Mouse (Mus musculus): ENCODE data around the gene St8sia1.

- TF ChIP-seq CTCF (IDR thresholded peaks at IDR 0.05; ENCODE audit: insufficient read depth, low read length) (no peak), POLR2A (IDR thresholded peaks at IDR 0.05; ENCODE audit: borderline replicate concordance, extremely low read depth, low read depth, low read length) (no peak)
These were observed 15.7 kb upstream of the St8sia1 start for GRCm38 (mm10) chr6:142979665-142980660.

All from lung, adult 2 months (tissue).